Mouse (Mus musculus) right cerebral cortex, postnatal 10 days (tissue): ENCODE results near the gene Gpr1.
A peak's percentile ranks its signal among the peaks of the same experiment; 100 is the strongest.
"Not testable (repeated sequence)": the region's sequence is repeated elsewhere in the genome, so short reads cannot be mapped to it uniquely, and the experiment has no call there.

Experiments used
- DNase-seq, 2 experiments: peaks; one replicate each; pipeline ENCODE4 v3.0.0; 2021; ENCODE audit warnings: low spot score in 2 of 2

Gpr1 gene

GRCm38 (mm10) chr1:63180575-63180974 lies 33.8 kb downstream of the Gpr1 start:
- DNase-seq: not testable (repeated sequence)

GRCm38 (mm10) chr1:63180122-63180521 lies 34.2 kb downstream of the Gpr1 start:
- DNase-seq: no peak

GRCm38 (mm10) chr1:63178308-63178707 lies 36.0 kb downstream of the Gpr1 start:
- DNase-seq: no peak

GRCm38 (mm10) chr1:63176604-63177421 lies 37.5 kb downstream of the Gpr1 start, which contains the start of the genes Eef1b2 and Ndufs1:
Gene Eef1b2 (plus strand): TSS chr1:63176825.
Gene Ndufs1 (minus strand): TSS chr1:63176833.
- DNase-seq: peak; percentile 99 to 100

GRCm38 (mm10) chr1:63176259-63176603 lies 38.1 kb downstream of the Gpr1 start:
- DNase-seq: no peak

- no peak for DNase-seq
Observed at GRCm38 (mm10) chr1:63175853-63176252, 38.5 kb downstream of the Gpr1 start.

GRCm38 (mm10) chr1:63168638-63169037 lies 45.7 kb downstream of the Gpr1 start:
- DNase-seq: no peak

- no peak for DNase-seq
Observed at GRCm38 (mm10) chr1:63140231-63140630, 74.1 kb downstream of the Gpr1 start.

- DNase-seq: not testable (repeated sequence)
Observed at GRCm38 (mm10) chr1:63138586-63138985, 75.8 kb downstream of the Gpr1 start.

GRCm38 (mm10) chr1:63137971-63138370 lies 76.4 kb downstream of the Gpr1 start:
- no peak for DNase-seq

GRCm38 (mm10) chr1:63134530-63134929 lies 79.8 kb downstream of the Gpr1 start:
- no peak for DNase-seq
